Comparison of ENCODE assay signal across 7 mouse cellular contexts in genomic region chr1:172528701-172529100, GRCm38 (mm10). TPM values are rescaled to one million over a fixed set of nuclear protein-coding genes. Genes with fewer than 3 reads are reported as not detected.
DNase-seq lines count a peak whose midpoint lies in the region; ATAC-seq and TF ChIP-seq lines count a peak whose summit lies in the region.

No protein-coding gene starts in this region.

- peak; percentile 86 to 91 for DNase-seq in adrenal gland, adult 18-20 months (ENCODE audit: low spot score in 2 of 2)
- DNase-seq in embryo, embryonic 11 days, result peak; percentile 92
- DNase-seq in gastrocnemius, postnatal 4 days (ENCODE audit: low spot score in 2 of 2), result peak; percentile 74 to 88
- DNase-seq in left cerebral cortex, postnatal 4 days, result peak; percentile 92
- DNase-seq in spleen, adult 18-20 months, result peak; percentile 78 to 95

- H3K4me1 ChIP-seq in intestine, postnatal 0 days (replicated peaks; ENCODE audit: control insufficient read depth, insufficient read depth, low read length), result peaks cover 3% of the 10 kb centered on the region; the same call in 1 of the 2 replicates
- peaks cover 15% of the 10 kb centered on the region for H3K4me1 ChIP-seq in midbrain, embryonic 15.5 days

- H3K27me3 ChIP-seq in intestine, postnatal 0 days (replicated peaks; ENCODE audit: control insufficient read depth, insufficient read depth, low read length), result peaks cover 12% of the 10 kb centered on the region
- no peaks in the 10 kb centered on the region; the same call in 1 of the 2 replicates for H3K27me3 ChIP-seq in midbrain, embryonic 15.5 days (replicated peaks)

- no peak overlapping the region for H3K4me3 ChIP-seq in intestine, postnatal 0 days (ENCODE audit: low read depth, low read length)
- no peak overlapping the region for H3K4me3 ChIP-seq in midbrain, embryonic 15.5 days

- no peaks in the 10 kb centered on the region for H3K36me3 ChIP-seq in intestine, postnatal 0 days (ENCODE audit: control insufficient read depth, insufficient read depth)
- no peaks in the 10 kb centered on the region for H3K36me3 ChIP-seq in midbrain, embryonic 15.5 days (replicated peaks)

- H3K4me2 ChIP-seq in intestine, postnatal 0 days (replicated peaks; ENCODE audit: low read depth), result no peak overlapping the region
- no peak overlapping the region for H3K4me2 ChIP-seq in midbrain, embryonic 15.5 days

- no peak overlapping the region for H3K27ac ChIP-seq in intestine, postnatal 0 days (ENCODE audit: low read depth, low read length)
- H3K27ac ChIP-seq in midbrain, embryonic 15.5 days, result no peak overlapping the region

- ATAC-seq in intestine, postnatal 0 days, result peak; percentile 78
- peak; percentile 38 for ATAC-seq in midbrain, embryonic 15.5 days (replicated peaks)

- intact Hi-C loops in left cerebral cortex, postnatal 4 days (cut with DNase I), result loop anchor here (5.0 to 10.0 kb wide), 2 partner anchors 104 to 846 kb away; partner anchors contain the start of gene Dusp23

- no peaks in the 10 kb centered on the region for H3K9me3 ChIP-seq in intestine, postnatal 0 days (ENCODE audit: control insufficient read depth)
- no peaks in the 10 kb centered on the region for H3K9me3 ChIP-seq in midbrain, embryonic 15.5 days

- no peak overlapping the region for H3K9ac ChIP-seq in intestine, postnatal 0 days (ENCODE audit: low read depth, low read length)
- no peak overlapping the region for H3K9ac ChIP-seq in midbrain, embryonic 15.5 days

- WGBS in intestine, postnatal 0 days, result 4% methylated on average over 7 of the region's 7 CpGs
- 6% methylated on average over 7 of the region's 7 CpGs for WGBS in midbrain, embryonic 15.5 days

- peak; percentile 100 for TF ChIP-seq CTCF in intestine, postnatal 0 days (IDR thresholded peaks at IDR 0.05; ENCODE audit: low read depth)

RNA-seq across cellular contexts. Expression of gene Cfap45, which starts 8.1 kb away (rescaled TPM):
- total RNA-seq in adrenal gland, adult 18-20 months (2021), result under 1 TPM; 0.35 to 0.40 TPM
- 1 to 10 TPM; 1.3 to 1.8 TPM for total RNA-seq in gastrocnemius, postnatal 4 days (2021)
- polyA plus RNA-seq in intestine, postnatal 0 days (2015; fragmentation: Nextera tagmentation; extraction: Ambion mirVana), result 0.77 and 1.3 TPM in 2 replicates
- total RNA-seq in left cerebral cortex, postnatal 4 days (2021), result 1 to 10 TPM; 2.3 to 2.5 TPM
- polyA plus RNA-seq in midbrain, embryonic 15.5 days (2015; fragmentation: Nextera tagmentation; extraction: Ambion mirVana), result 3.7 and 4.2 TPM in 2 replicates

RNA-seq across cellular contexts. Expression of gene Vsig8, which starts 27.0 kb away (rescaled TPM):
- total RNA-seq in adrenal gland, adult 18-20 months (2021), result under 1 TPM in 1 of 2 experiments, not detected in 1; 0.40 TPM
- total RNA-seq in gastrocnemius, postnatal 4 days (2021), result not detected
- polyA plus RNA-seq in intestine, postnatal 0 days (2015; fragmentation: Nextera tagmentation; extraction: Ambion mirVana), result 0.44 and 0.53 TPM in 2 replicates
- total RNA-seq in left cerebral cortex, postnatal 4 days (2021), result not detected
- polyA plus RNA-seq in midbrain, embryonic 15.5 days (2015; fragmentation: Nextera tagmentation; extraction: Ambion mirVana), result 0.32 and 0.37 TPM in 2 replicates

RNA-seq across cellular contexts. Expression of gene Tagln2, which starts 28.9 kb away (rescaled TPM):
- total RNA-seq in adrenal gland, adult 18-20 months (2021), result 10 to 100 TPM; 64.7 to 65.1 TPM
- total RNA-seq in gastrocnemius, postnatal 4 days (2021), result 100 to 1,000 TPM; 146 to 158 TPM
- 339 and 374 TPM in 2 replicates for polyA plus RNA-seq in intestine, postnatal 0 days (2015; fragmentation: Nextera tagmentation; extraction: Ambion mirVana)
- 10 to 100 TPM; 22.8 to 29.5 TPM for total RNA-seq in left cerebral cortex, postnatal 4 days (2021)
- polyA plus RNA-seq in midbrain, embryonic 15.5 days (2015; fragmentation: Nextera tagmentation; extraction: Ambion mirVana), result 57.2 and 58.7 TPM in 2 replicates

RNA-seq across cellular contexts. Expression of gene Igsf9, which starts 47.1 kb away (rescaled TPM):
- 1 to 10 TPM; 1.1 to 3.2 TPM for total RNA-seq in adrenal gland, adult 18-20 months (2021)
- 1 to 10 TPM; 1.7 to 2.3 TPM for total RNA-seq in gastrocnemius, postnatal 4 days (2021)
- 73.4 and 93.7 TPM in 2 replicates for polyA plus RNA-seq in intestine, postnatal 0 days (2015; fragmentation: Nextera tagmentation; extraction: Ambion mirVana)
- total RNA-seq in left cerebral cortex, postnatal 4 days (2021), result 10 to 100 TPM; 57.2 to 67.9 TPM
- 80.6 and 83.2 TPM in 2 replicates for polyA plus RNA-seq in midbrain, embryonic 15.5 days (2015; fragmentation: Nextera tagmentation; extraction: Ambion mirVana)

RNA-seq across cellular contexts. Expression of gene Slamf9, which starts 53.5 kb away (rescaled TPM):
- total RNA-seq in adrenal gland, adult 18-20 months (2021), result 1 to 10 TPM; 3.4 to 5.0 TPM
- under 1 TPM; 0.47 to 0.56 TPM for total RNA-seq in gastrocnemius, postnatal 4 days (2021)
- polyA plus RNA-seq in intestine, postnatal 0 days (2015; fragmentation: Nextera tagmentation; extraction: Ambion mirVana), result 1.8 and 2.1 TPM in 2 replicates
- total RNA-seq in left cerebral cortex, postnatal 4 days (2021), result under 1 TPM in 1 of 2 experiments, not detected in 1; 0.26 TPM
- 0.13 and 0.47 TPM in 2 replicates for polyA plus RNA-seq in midbrain, embryonic 15.5 days (2015; fragmentation: Nextera tagmentation; extraction: Ambion mirVana)
